Mouse (Mus musculus): ENCODE results near the gene Smyd4.
A peak's percentile ranks its signal among the peaks of the same experiment; 100 is the strongest.

DNA sequence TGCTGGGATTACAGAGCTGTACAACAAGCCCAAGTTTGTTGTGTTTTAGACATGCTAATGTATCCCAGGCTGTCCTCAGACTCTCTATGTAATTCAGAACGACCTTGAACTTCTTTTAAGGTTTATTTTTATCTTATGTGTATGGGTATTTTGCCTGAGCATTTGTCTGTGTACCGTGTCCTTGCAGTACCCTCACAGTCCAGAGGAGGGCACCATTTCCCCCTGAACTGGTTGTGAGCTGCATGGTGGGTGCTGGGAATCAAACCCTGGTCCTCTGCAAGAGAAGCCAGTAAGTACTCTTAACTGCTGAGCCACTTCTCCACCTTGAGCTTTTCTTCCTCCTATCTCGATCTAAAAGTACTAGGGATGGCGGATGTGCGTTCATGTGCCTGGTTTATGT is 85.9 kb downstream of the Smyd4 start:
- TF ChIP-seq ZMIZ1 (IDR thresholded peaks at IDR 0.05; ENCODE audit: low read depth, low read length): no peak
- no peak for TF ChIP-seq MYB (IDR thresholded peaks at IDR 0.05; ENCODE audit: low read depth, low read length)
- TF ChIP-seq CTCF (IDR thresholded peaks at IDR 0.05 in 2 of 3, conservative IDR thresholded peaks at IDR 0.05 in 1 of 3; ENCODE audit: control insufficient read depth in 1 of 3, insufficient read depth in 1 of 3, low read depth in 2 of 3, low read length in 3 of 3, poor library complexity in 1 of 3, severe bottlenecking in 1 of 3): peak; percentile 54 to 78 (median 59); a peak in 5 of 6 replicates
- no peak for TF ChIP-seq POLR2A (IDR thresholded peaks at IDR 0.05; ENCODE audit: control insufficient read depth in 1 of 2, insufficient read depth in 1 of 2, low read depth in 1 of 2, low read length in 2 of 2, poor library complexity in 1 of 2)
- no peak for TF ChIP-seq MAFK (IDR thresholded peaks at IDR 0.05; ENCODE audit: borderline replicate concordance, low read depth, low read length)
- TF ChIP-seq ETS1 (IDR thresholded peaks at IDR 0.05; ENCODE audit: low read depth, low read length): no peak
- no peak for TF ChIP-seq NRF1 (IDR thresholded peaks at IDR 0.05; ENCODE audit: insufficient read depth, low read depth, low read length, poor library complexity, severe bottlenecking)
- no peak for TF ChIP-seq NELFE (IDR thresholded peaks at IDR 0.05; ENCODE audit: low read depth, low read length)
- TF ChIP-seq GATA1 (IDR thresholded peaks at IDR 0.05; ENCODE audit: low read depth, low read length): no peak
- no peak for TF ChIP-seq HCFC1 (IDR thresholded peaks at IDR 0.05; ENCODE audit: low read depth, low read length)
- TF ChIP-seq ZC3H11A (IDR thresholded peaks at IDR 0.05; ENCODE audit: low read depth, low read length): 0 out of 2 replicates have a peak, but pooled peaks have one; percentile 32
- TF ChIP-seq EP300 (IDR thresholded peaks at IDR 0.05; ENCODE audit: low read depth in 1 of 2, low read length in 2 of 2): no peak
